In genomic region chr3:51662557-51662956, GRCm38 (mm10) we compare ENCODE assay signal across 11 mouse cellular contexts. TPM values are rescaled to one million over a fixed set of nuclear protein-coding genes. Genes with fewer than 3 reads are reported as not detected.
DNase-seq lines count a peak whose midpoint lies in the region; ATAC-seq and TF ChIP-seq lines count a peak whose summit lies in the region.
"Had no signal": no experiment of that assay in that cellular context is flagged by ENCODE, and none has a peak within 500 bp of the region (broad histone marks: within the 10 kb centered on the region; RNA-seq: fewer than 3 reads in every experiment).

No protein-coding gene starts in this region.

- no peak overlapping the region for H3K4me3 ChIP-seq in hindbrain, embryonic 14.5 days (replicated peaks; ENCODE audit: low read length)
- H3K4me3 ChIP-seq in left cerebral cortex, adult 2 months = no peak overlapping the region
- H3K4me3 ChIP-seq: gastrocnemius, adult 2 months had no signal

- H3K4me2 ChIP-seq in hindbrain, embryonic 14.5 days (replicated peaks) = no peak overlapping the region

- no peaks in the 10 kb centered on the region for H3K27me3 ChIP-seq in hindbrain, embryonic 14.5 days (ENCODE audit: control insufficient read depth, insufficient read depth, low read length)

- TF ChIP-seq CTCF in left cerebral cortex, adult 2 months (IDR thresholded peaks at IDR 0.05) = no peak

- H3K4me1 ChIP-seq in hindbrain, embryonic 14.5 days (replicated peaks; ENCODE audit: control insufficient read depth, insufficient read depth, low read length) = no peaks in the 10 kb centered on the region

- WGBS in hindbrain, embryonic 14.5 days = 68% methylated on average over 6 of the region's 6 CpGs

- no peaks in the 10 kb centered on the region for H3K36me3 ChIP-seq in hindbrain, embryonic 14.5 days (replicated peaks; ENCODE audit: control insufficient read depth, insufficient read depth)

- no peak overlapping the region for H3K9ac ChIP-seq in hindbrain, embryonic 14.5 days

- intact Hi-C loops in left cerebral cortex, adult 2 months (cut with DNase I) = no loop called here

- H3K27ac ChIP-seq in hindbrain, embryonic 14.5 days = no peak overlapping the region
- no peak overlapping the region for H3K27ac ChIP-seq in left cerebral cortex, adult 2 months
- H3K27ac ChIP-seq: gastrocnemius, adult 2 months had no signal

- no peaks in the 10 kb centered on the region for H3K9me3 ChIP-seq in hindbrain, embryonic 14.5 days (ENCODE audit: control insufficient read depth, low read length)

- peak; percentile 62 for ATAC-seq in megakaryocyte-erythroid progenitor cell, adult 5-6 weeks (replicated peaks; ENCODE audit: low FRiP score, low TSS enrichment, poor library complexity, severe bottlenecking)
- no peak for ATAC-seq in hindbrain, embryonic 14.5 days (ENCODE audit: low FRiP score)

- peak; percentile 39 for DNase-seq in 3134 (ENCODE audit: extremely low read depth, insufficient read length, low spot score)
- DNase-seq in CD4-positive, CD25-positive, alpha-beta regulatory T cell, adult 2 months (ENCODE audit: low read depth, low spot score) = peak; percentile 37
- DNase-seq in liver = peak; percentile 30
- no peak for DNase-seq in hindbrain, embryonic 14.5 days (ENCODE audit: low spot score)
- DNase-seq in frontal cortex, postnatal 14 days (ENCODE audit: low spot score in 2 of 2) = no peak
- DNase-seq in adrenal gland, adult 18-20 months (ENCODE audit: low spot score in 2 of 2) = no peak
- no peak for DNase-seq in left cerebral cortex, adult 2 months (ENCODE audit: extremely low spot score in 1 of 2, low spot score in 2 of 2)
- DNase-seq: gastrocnemius, adult 2 months; kidney, adult 9 months; left cerebral cortex, postnatal 4 days had no signal

RNA-seq across cellular contexts. Expression of gene Mgst2, which starts 2.4 kb away (rescaled TPM):
- total RNA-seq in megakaryocyte-erythroid progenitor cell, adult 5-6 weeks (2014; fragmentation: Nextera tagmentation) = 8.3 and 8.9 TPM in 2 replicates
- 0.19 and 0.66 TPM in 2 replicates for total RNA-seq in megakaryocyte-erythroid progenitor cell, adult 5-6 weeks (2017)
- polyA plus RNA-seq in hindbrain, embryonic 14.5 days (2014; fragmentation: Nextera tagmentation; extraction: Ambion mirVana) = 0.52 and 0.82 TPM in 2 replicates
- total RNA-seq in adrenal gland, adult 18-20 months (2021) = 100 to 1,000 TPM; 102 to 181 TPM
- total RNA-seq in left cerebral cortex, adult 2 months (2021) = not detected

Comparison
In these comparisons a context has a peak if more than half of its experiments do, and no peak if none do; other contexts are left out.
1. DNase-seq: peak in 3134 (single experiment), CD4-positive, CD25-positive, alpha-beta regulatory T cell, adult 2 months (single experiment) and liver (single experiment); none in hindbrain, embryonic 14.5 days (single experiment), frontal cortex, postnatal 14 days (0 of 2), adrenal gland, adult 18-20 months (0 of 2) and left cerebral cortex, adult 2 months (0 of 2).
2. RNA of gene Mgst2, which starts 2.4 kb away (total RNA-seq): 102 to 181 TPM in adrenal gland, adult 18-20 months; 0.19 to 8.9 TPM in megakaryocyte-erythroid progenitor cell, adult 5-6 weeks and not detected in left cerebral cortex, adult 2 months; every median in the first group is over 10 times any median in the second.